15 mouse cellular contexts compared by ENCODE assay signal in the genomic region with DNA sequence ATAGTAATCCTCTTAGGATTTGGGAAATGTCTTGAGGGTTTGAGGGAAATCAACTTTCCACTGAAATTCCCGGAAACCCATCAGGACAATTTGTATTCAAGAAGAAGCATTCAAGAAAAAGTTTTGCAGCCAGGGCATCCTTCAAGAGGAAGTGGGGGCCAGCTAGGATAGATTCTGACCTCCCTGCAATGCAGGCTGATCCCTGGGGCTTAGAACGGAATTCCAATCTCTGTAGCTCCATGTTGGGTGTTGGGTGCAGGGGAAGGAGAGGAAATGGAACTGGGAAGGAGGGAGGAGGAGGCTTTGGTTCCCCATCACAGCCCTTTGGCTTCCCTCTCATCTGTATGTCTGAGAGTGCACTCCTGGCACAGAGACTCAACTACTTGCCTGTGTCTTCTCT.
"Had no signal": no experiment of that assay in that cellular context is flagged by ENCODE, and none has a peak within 500 bp of the region (broad histone marks: within the 10 kb centered on the region; RNA-seq: fewer than 3 reads in every experiment).

No protein-coding gene starts in this region.

- H3K27me3 ChIP-seq: limb, embryonic 12.5 days; neural tube, embryonic 15.5 days had no signal

- H3K36me3 ChIP-seq: limb, embryonic 12.5 days; midbrain, embryonic 10.5 days; neural tube, embryonic 15.5 days had no signal

- H3K4me1 ChIP-seq: limb, embryonic 12.5 days; neural tube, embryonic 15.5 days had no signal

- H3K4me3 ChIP-seq: layer of hippocampus, adult 2 months; limb, embryonic 12.5 days; midbrain, embryonic 10.5 days; myocyte; neural tube, embryonic 15.5 days had no signal

- H3K9ac ChIP-seq: limb, embryonic 12.5 days; liver, embryonic 14.5 days; neural tube, embryonic 15.5 days had no signal

- DNase-seq: kidney, adult 8-10 months; kidney, postnatal 4 days; liver; lung, adult 18-20 months; midbrain, embryonic 14.5 days; right cerebral cortex, adult 18-20 months; right cerebral cortex, postnatal 25 days; thymus, adult 18-20 months; thymus, postnatal 14 days had no signal

- H3K27ac ChIP-seq: layer of hippocampus, adult 2 months; limb, embryonic 12.5 days; liver, embryonic 14.5 days; midbrain, embryonic 10.5 days; neural tube, embryonic 15.5 days had no signal
